Mouse (Mus musculus) liver, postnatal 0 days (tissue): ENCODE data around the gene Hlcs. TPM values are rescaled to one million over a fixed set of nuclear protein-coding genes. Genes with fewer than 3 reads are reported as not detected.

Source experiments
- ATAC-seq: fragments of 200-750 bp; cut with Nextera tagmentation; 2 replicates; pipeline ENCODE4 v1.8.0; 2017; ENCODE audit warnings: mild to moderate bottlenecking, moderate library complexity
- DNase-seq: peaks from one replicate; pipeline ENCODE4 v3.0.0-alpha.2; 2016
- H3K27ac ChIP-seq: fragments of 300-500 bp; sonication (generic); 2 replicates; pipeline ENCODE4 v1.5.1; 2014; ENCODE audit warnings: antibody characterized with exemption, moderate library complexity, mild to moderate bottlenecking, low read depth
- H3K27me3 ChIP-seq: fragments of 300-500 bp; sonication (generic); 2 replicates; pipeline ENCODE4 v1.6.1; 2014; ENCODE audit warnings: low read length, control low read depth, mixed read lengths; ENCODE audit not compliant: insufficient read depth
- H3K36me3 ChIP-seq: fragments of 300-500 bp; sonication (generic); replicated peaks from 2 replicates; pipeline ENCODE4 v1.6.1; 2014; ENCODE audit warnings: mild to moderate bottlenecking, control low read depth, low read length, moderate library complexity, mixed read lengths; ENCODE audit not compliant: insufficient read depth
- H3K4me1 ChIP-seq: fragments of 300-500 bp; sonication (generic); 2 replicates; pipeline ENCODE4 v1.6.1; 2014; ENCODE audit warnings: antibody characterized with exemption, mild to moderate bottlenecking, control low read depth; ENCODE audit not compliant: insufficient read depth
- H3K4me2 ChIP-seq: fragments of 300-500 bp; sonication (generic); 2 replicates; pipeline ENCODE4 v1.6.1; 2014; ENCODE audit warnings: low read depth, mild to moderate bottlenecking, low read length, moderate library complexity, mixed read lengths
- H3K4me3 ChIP-seq: fragments of 300-500 bp; sonication (generic); 2 replicates; pipeline ENCODE4 v1.5.1; 2014; ENCODE audit warnings: low read depth, low read length
- H3K9ac ChIP-seq: fragments of 300-500 bp; sonication (generic); replicated peaks from 2 replicates; pipeline ENCODE4 v1.6.1; 2014; ENCODE audit warnings: mild to moderate bottlenecking, moderate library complexity
- H3K9me3 ChIP-seq: fragments of 300-500 bp; sonication (generic); 2 replicates; pipeline ENCODE4 v1.6.1; 2016; ENCODE audit warnings: mild to moderate bottlenecking, control low read depth, low read length, mixed read lengths
- CTCF ChIP-seq: sonication (generic); IDR thresholded peaks from 2 replicates; pipeline ENCODE4 v1.5.1; 2016; ENCODE audit warnings: antibody characterized with exemption, low read depth
- EP300 ChIP-seq: IDR thresholded peaks from 2 replicates; pipeline ENCODE4 v1.6.1; 2016; ENCODE audit warnings: antibody characterized with exemption, low read depth, mild to moderate bottlenecking
- WGBS: fragments of 180-500 bp; shearing (Covaris S2); extraction: QIAGEN DNeasy Blood & Tissue Kit; methylation state at CpG from one replicate; pipeline ENCODE4 v1.1.7; 2014; ENCODE audit not compliant: insufficient replicate concordance; 5-methylcytosine and 5-hydroxymethylcytosine counted together
- polyA plus RNA-seq: library from polyadenylated mRNA; unstranded; fragments of >200 nt; fragmentation: Nextera tagmentation; extraction: Ambion mirVana; gene quantifications from 2 replicates; pipeline ENCODE4 v1.2.1, GENCODE M21; 2015

Hlcs gene
- polyA plus RNA-seq, 1 experiment from 2014 or later = 2.9 TPM

DNA sequence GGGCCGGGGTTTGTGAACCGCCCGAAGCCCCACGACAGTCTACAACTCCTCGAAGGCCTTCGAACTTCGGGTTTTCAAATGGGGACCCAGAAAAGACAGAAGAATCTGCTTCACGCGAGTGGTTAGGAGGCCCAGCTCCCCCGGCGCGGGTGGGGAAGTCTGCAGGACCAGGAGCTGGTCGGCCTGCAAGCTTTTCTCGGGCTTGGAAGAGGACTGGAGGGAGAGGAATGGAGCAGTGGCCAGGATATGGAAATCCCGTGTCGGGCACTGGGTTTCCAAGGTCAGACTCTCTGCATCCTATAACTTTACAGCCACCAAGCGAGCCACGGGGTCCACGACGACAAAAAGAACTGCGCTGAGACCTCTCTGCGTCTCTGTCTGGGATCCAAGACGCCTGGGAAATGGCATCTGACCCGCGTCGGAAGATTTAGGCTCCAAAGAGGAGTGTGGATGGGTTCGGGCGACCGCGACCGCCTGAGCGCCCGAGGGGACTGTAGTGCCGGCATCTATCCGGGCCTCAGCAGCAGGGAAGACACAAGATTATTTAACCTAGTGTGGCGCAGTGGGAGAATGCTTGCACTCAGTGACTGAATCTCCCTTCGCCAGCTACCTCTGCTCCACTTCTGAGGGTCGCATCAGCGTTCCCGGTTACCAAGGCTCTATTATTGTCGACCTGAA is 229.4 kb downstream of the Hlcs start:
- peaks cover 99% of the 10 kb centered on the region for H3K27me3 ChIP-seq
- no peak overlapping the region for H3K4me2 ChIP-seq
- 2% methylated on average over 41 of the region's 41 CpGs for WGBS

DNA sequence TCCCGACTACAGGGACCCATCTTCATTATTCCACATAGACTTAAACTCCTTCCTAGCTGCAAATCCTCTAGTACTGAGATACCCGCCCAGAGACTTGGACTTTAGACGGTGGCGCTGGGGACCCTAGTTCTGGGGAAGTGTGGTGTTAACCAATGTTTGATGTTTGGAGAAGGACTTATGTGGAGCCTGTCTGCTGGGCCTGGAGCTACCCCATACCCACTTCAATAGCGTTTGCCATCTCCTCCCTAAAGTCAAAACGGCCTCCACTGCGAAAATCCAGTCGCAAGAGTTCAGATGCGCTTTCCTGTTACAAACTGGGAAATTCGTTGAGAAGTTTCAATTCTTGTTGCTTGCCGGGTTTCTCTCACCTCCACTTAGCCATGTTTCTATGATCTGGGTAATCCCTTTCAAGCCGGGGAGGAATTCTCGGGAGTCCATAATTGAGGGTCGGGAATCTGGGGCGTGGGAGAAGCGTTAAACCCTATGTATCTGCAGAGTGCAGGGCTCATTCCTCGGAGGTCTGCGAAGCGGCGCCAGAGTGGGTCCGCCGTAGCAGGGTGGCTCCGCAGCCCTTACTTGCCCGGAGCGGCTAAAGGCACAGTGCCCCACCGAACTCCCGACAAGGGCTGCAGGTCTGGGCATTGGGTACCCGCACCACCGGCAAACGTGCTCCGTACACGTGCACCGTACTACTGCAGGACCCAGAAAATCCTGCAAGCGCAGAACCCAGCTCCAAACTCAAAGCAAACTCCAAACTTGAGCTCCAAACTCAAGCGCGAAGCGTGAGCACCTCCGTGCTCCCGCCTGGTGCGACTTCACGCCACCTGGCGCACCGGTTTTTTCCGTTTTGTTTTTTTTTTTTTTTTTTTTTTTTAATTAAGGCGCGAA is 230.2 kb downstream of the Hlcs start:
- H3K4me3 ChIP-seq = no peak overlapping the region
- DNase-seq (no peak), ATAC-seq (no peak)
- no peak overlapping the region for H3K9ac ChIP-seq
- no peak overlapping the region for H3K4me2 ChIP-seq
- 2% methylated on average over 45 of the region's 46 CpGs for WGBS
- peaks cover 9% of the 10 kb centered on the region for H3K4me1 ChIP-seq
- H3K27ac ChIP-seq = no peak overlapping the region
- H3K36me3 ChIP-seq = no peaks in the 10 kb centered on the region
- H3K9me3 ChIP-seq = no peaks in the 10 kb centered on the region
- H3K27me3 ChIP-seq = peaks cover 99% of the 10 kb centered on the region
- no peak for TF ChIP-seq EP300
- no peak for TF ChIP-seq CTCF

More for the DNA sequence above, 229.4 kb downstream of the Hlcs start:
- Histone ChIP-seq H3K27ac (no peak overlapping the region), H3K9me3 (no peaks in the 10 kb centered on the region), H3K9ac (no peak overlapping the region), H3K4me3 (no peak overlapping the region), H3K36me3 (no peaks in the 10 kb centered on the region), H3K4me1 (peaks cover 9% of the 10 kb centered on the region)
- ATAC-seq (no peak), DNase-seq (no peak)
- TF ChIP-seq EP300 (no peak), CTCF (no peak)

DNA sequence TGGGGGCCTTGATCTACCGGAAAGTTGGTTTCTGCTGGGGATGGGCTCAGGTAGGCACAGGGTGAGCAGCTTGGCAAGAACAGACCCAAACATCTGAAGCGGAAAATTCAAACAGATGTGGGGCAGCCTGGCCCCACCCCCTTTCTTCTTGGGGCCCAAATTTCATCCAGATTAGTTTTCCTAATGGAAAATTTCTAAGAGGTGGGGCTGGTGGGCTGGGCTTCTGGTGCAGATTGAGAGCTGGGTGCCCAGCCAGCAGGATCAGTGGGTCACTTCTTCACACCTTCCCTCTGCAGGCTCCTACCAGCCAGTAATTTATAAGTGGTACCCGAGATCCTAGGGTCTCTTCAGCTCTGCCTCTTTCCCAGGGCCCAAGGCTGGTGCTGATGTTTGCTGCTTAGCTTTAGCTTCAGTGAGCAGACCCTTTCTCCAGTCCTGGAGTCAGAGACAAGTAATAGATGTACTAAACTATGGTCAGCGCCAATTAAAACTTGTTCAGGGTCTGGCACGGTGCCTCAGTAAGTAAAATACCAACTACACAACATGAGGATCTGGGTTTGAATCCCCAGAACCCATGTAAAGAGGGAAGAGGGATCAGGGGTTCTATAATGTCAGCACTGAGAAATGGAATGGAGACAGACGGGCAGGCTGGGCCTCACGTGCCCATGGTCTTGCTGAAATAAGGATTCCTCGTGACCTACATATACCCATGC is 231.2 kb downstream of the Hlcs start:
- ATAC-seq (no peak), DNase-seq (no peak)
- no peak overlapping the region for H3K4me2 ChIP-seq
- H3K27ac ChIP-seq = no peak overlapping the region
- peaks cover 99% of the 10 kb centered on the region for H3K27me3 ChIP-seq
- 8% methylated on average over 8 of the region's 8 CpGs for WGBS
- no peak overlapping the region for H3K9ac ChIP-seq
- H3K36me3 ChIP-seq = no peaks in the 10 kb centered on the region
- H3K4me1 ChIP-seq = peaks cover 9% of the 10 kb centered on the region
- TF ChIP-seq EP300 (no peak), CTCF (no peak)
- H3K9me3 ChIP-seq = no peaks in the 10 kb centered on the region
- H3K4me3 ChIP-seq = no peak overlapping the region

DNA sequence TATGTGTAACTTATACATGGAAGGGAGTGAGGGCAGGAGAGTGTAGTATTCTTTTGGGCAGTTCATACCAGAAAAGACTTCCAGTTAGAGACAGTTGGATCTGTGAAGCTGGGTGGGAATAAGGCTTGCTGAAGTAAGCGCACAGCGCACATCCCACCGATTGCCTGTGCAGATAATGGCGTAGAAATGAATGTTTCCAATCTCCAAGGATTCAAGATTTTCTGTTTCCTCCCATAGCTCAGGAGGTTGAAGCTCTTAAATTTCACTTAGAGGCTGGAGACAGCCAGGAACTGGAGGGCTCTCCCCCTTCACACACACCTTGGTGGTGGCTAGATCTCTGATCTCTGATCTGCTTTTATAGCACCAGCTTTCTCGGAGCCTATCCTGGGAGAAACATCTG is 231.8 kb downstream of the Hlcs start:
- no peak for ATAC-seq
- Histone ChIP-seq H3K9me3 (no peaks in the 10 kb centered on the region), H3K27me3 (peaks cover 99% of the 10 kb centered on the region), H3K4me2 (no peak overlapping the region), H3K27ac (no peak overlapping the region), H3K36me3 (no peaks in the 10 kb centered on the region), H3K4me3 (no peak overlapping the region), H3K9ac (no peak overlapping the region), H3K4me1 (peaks cover 9% of the 10 kb centered on the region)
- WGBS = 19% methylated on average over 5 of the region's 5 CpGs
- DNase-seq = no peak
- TF ChIP-seq EP300 (no peak), CTCF (no peak)

DNA sequence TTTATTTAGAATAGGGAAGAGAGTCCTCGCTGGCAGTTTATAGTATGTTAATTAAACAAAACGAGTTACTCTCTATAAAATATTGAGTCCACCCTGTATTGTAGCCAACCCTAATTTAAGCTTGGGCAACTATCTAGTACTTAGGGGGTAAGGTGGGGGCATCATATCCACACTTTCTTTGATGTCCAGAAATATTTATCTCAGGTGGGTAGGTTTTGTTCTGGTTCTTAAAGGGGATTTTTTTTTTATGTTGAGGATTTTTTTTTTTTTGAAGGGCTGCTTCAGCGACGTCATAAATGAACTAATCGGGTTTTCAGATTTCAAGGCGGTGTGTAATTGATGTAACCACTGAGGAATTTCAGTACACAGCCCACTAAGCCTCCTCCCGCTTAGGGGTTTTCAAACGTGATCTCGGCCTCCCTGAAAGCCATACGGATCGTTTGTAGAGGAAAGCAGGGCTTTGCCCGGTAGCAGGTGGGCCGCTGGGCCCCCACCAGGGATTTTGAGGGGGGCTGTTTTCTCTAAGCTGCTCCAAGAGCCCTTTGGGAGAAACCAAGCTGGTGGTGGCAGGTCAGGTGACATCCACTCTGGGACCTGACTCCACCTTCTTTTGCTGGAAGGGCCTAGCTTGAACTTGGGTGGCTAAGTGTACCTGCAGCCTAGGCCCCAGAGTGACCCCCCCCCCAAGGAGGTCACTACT is 233.4 kb downstream of the Hlcs start:
- Histone ChIP-seq H3K4me2 (no peak overlapping the region), H3K36me3 (no peaks in the 10 kb centered on the region), H3K9me3 (no peaks in the 10 kb centered on the region), H3K9ac (no peak overlapping the region), H3K27ac (no peak overlapping the region), H3K4me1 (peaks cover 4% of the 10 kb centered on the region), H3K27me3 (peaks cover 99% of the 10 kb centered on the region), H3K4me3 (no peak overlapping the region)
- DNase-seq (no peak), ATAC-seq (no peak)
- WGBS = 4% methylated on average over 13 of the region's 13 CpGs
- TF ChIP-seq CTCF (no peak), EP300 (no peak)
